Mouse (Mus musculus) limb, embryonic 13.5 days (tissue): ENCODE measurements at regions not wholly inside any gene's neighbourhood (a gene's known extent, or its start where the extent isn't known, plus 50 kb on each side); places are given as distances from the start of the nearest gene placed in this dataset.

Experiments used
- ATAC-seq: fragments of 200-750 bp; cut with Nextera tagmentation; 2 replicates; pipeline ENCODE4 v1.8.0; 2017; ENCODE audit warnings: low read depth, moderate number of reproducible peaks, moderate TSS enrichment; ENCODE audit not compliant: low FRiP score
- H3K27ac ChIP-seq: fragments of 300-500 bp; sonication (generic); 2 replicates; pipeline ENCODE4 v1.5.1; 2015; ENCODE audit warnings: inconsistent platforms, mild to moderate bottlenecking, moderate library complexity
- H3K27me3 ChIP-seq: fragments of 300-500 bp; sonication (generic); 2 replicates; pipeline ENCODE4 v1.6.1; 2015; ENCODE audit warnings: mild to moderate bottlenecking, inconsistent platforms
- H3K36me3 ChIP-seq: fragments of 300-500 bp; sonication (generic); 2 replicates; pipeline ENCODE4 v1.6.1; 2015; ENCODE audit warnings: inconsistent platforms, mild to moderate bottlenecking, moderate library complexity
- H3K4me1 ChIP-seq: fragments of 300-500 bp; sonication (generic); 2 replicates; pipeline ENCODE4 v1.6.1; 2015; ENCODE audit warnings: inconsistent platforms
- H3K4me2 ChIP-seq: fragments of 300-500 bp; sonication (generic); replicated peaks from 2 replicates; pipeline ENCODE4 v1.6.1; 2015; ENCODE audit warnings: inconsistent platforms, mild to moderate bottlenecking, moderate library complexity
- H3K4me3 ChIP-seq: fragments of 300-500 bp; sonication (generic); 2 replicates; pipeline ENCODE4 v1.5.1; 2015; ENCODE audit warnings: moderate library complexity, mild to moderate bottlenecking, inconsistent platforms
- H3K9ac ChIP-seq: fragments of 300-500 bp; sonication (generic); 2 replicates; pipeline ENCODE4 v1.6.1; 2015; ENCODE audit warnings: mild to moderate bottlenecking, inconsistent platforms
- H3K9me3 ChIP-seq: fragments of 300-500 bp; sonication (generic); 2 replicates; pipeline ENCODE4 v1.6.1; 2016; ENCODE audit warnings: inconsistent platforms
- WGBS: fragments of 180-500 bp; shearing (Covaris S2); methylation state at CpG from one replicate; pipeline ENCODE4 v1.1.7; 2015; 5-methylcytosine and 5-hydroxymethylcytosine counted together

DNA sequence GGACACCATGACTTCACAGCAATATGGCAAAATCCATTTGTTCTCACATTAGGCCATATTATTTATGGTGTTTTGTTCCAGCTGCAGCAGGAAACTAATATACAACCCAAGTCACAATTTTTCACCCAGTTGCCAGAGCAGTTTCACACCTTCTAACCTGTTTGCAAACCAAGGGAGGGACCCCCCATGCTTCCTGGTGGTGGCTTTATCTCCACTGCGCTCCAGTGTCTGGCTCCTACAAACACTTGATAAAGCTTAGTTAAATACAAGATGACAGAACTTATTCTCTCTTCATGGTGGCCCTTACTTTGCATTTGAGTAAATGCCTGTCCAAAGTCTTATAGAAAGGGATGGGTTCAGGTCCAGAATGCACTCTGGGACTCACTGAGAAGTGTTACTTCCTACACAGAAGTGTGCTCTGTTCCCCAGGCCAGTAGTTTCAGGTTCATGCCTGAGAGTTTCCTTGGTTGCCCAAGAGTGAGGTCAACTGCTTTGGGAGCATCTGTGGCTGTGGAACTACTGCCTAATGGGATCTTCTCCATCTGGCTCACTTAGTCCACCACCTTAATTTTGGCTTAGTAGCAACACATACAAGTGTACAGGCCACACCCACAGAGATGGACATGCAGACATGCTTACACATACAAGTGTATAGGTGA is 186.9 kb downstream of the Rnf152 start:
- Histone ChIP-seq H3K36me3 (no peaks in the 10 kb centered on the region), H3K4me3 (no peak overlapping the region), H3K27me3 (no peaks in the 10 kb centered on the region), H3K4me1 (no peaks in the 10 kb centered on the region), H3K9me3 (no peaks in the 10 kb centered on the region), H3K27ac (no peak overlapping the region), H3K4me2 (no peak overlapping the region), H3K9ac (no peak overlapping the region)
- no peak for ATAC-seq
- 80% methylated on average over 1 of the region's 1 CpGs for WGBS

- Histone ChIP-seq H3K9me3 (no peaks in the 10 kb centered on the region), H3K27me3 (no peaks in the 10 kb centered on the region), H3K27ac (no peak overlapping the region), H3K4me1 (no peaks in the 10 kb centered on the region), H3K9ac (no peak overlapping the region), H3K4me2 (no peak overlapping the region), H3K36me3 (no peaks in the 10 kb centered on the region), H3K4me3 (no peak overlapping the region)
- WGBS, result 74% methylated on average over 1 of the region's 1 CpGs
- no peak for ATAC-seq
Observed at GRCm38 (mm10) chr1:105168808-105169207, 187.7 kb downstream of the Rnf152 start.

- Histone ChIP-seq H3K9ac (no peak overlapping the region), H3K27ac (no peak overlapping the region), H3K4me3 (no peak overlapping the region), H3K4me2 (no peak overlapping the region), H3K27me3 (no peaks in the 10 kb centered on the region), H3K9me3 (no peaks in the 10 kb centered on the region), H3K4me1 (no peaks in the 10 kb centered on the region), H3K36me3 (no peaks in the 10 kb centered on the region)
- ATAC-seq, result no peak
- 70% methylated on average over 2 of the region's 2 CpGs for whole genome bisulfite sequencing
Observed at GRCm38 (mm10) chr1:105157459-105158124, 198.9 kb downstream of the Rnf152 start.

GRCm38 (mm10) chr1:105152175-105152828 is 204.2 kb downstream of the Rnf152 start:
- Histone ChIP-seq H3K27me3 (no peaks in the 10 kb centered on the region), H3K36me3 (no peaks in the 10 kb centered on the region), H3K4me3 (no peak overlapping the region), H3K9ac (no peak overlapping the region), H3K4me2 (no peak overlapping the region), H3K27ac (no peak overlapping the region), H3K9me3 (no peaks in the 10 kb centered on the region), H3K4me1 (no peaks in the 10 kb centered on the region)
- WGBS, result 85% methylated on average over 6 of the region's 6 CpGs
- ATAC-seq, result no peak

DNA sequence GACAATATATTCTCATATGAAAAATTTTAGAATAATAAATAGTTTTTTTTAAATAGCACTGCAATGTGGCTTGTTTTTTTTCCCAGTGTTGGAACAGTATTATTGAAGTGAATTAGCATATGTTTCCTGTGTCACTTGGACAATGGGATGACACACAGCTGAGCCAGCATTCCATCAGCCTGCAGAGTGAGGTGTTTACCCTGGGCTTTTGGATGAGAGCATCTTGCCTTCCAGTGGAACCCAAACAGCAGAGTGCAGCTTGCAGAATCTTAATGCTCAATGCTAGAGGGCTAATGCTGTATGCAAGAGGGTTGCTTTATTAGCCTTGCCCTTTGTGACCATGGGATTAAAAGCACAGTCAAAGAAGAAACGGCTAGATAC is 205.1 kb downstream of the Rnf152 start:
- no peaks in the 10 kb centered on the region for H3K27me3 ChIP-seq
- no peaks in the 10 kb centered on the region for H3K4me1 ChIP-seq
- 60% methylated on average over 1 of the region's 1 CpGs for WGBS
- no peak for ATAC-seq
- no peaks in the 10 kb centered on the region for H3K36me3 ChIP-seq
- H3K4me2 ChIP-seq, result no peak overlapping the region
- H3K9ac ChIP-seq, result no peak overlapping the region
- H3K27ac ChIP-seq, result no peak overlapping the region
- no peaks in the 10 kb centered on the region for H3K9me3 ChIP-seq
- H3K4me3 ChIP-seq, result no peak overlapping the region

DNA sequence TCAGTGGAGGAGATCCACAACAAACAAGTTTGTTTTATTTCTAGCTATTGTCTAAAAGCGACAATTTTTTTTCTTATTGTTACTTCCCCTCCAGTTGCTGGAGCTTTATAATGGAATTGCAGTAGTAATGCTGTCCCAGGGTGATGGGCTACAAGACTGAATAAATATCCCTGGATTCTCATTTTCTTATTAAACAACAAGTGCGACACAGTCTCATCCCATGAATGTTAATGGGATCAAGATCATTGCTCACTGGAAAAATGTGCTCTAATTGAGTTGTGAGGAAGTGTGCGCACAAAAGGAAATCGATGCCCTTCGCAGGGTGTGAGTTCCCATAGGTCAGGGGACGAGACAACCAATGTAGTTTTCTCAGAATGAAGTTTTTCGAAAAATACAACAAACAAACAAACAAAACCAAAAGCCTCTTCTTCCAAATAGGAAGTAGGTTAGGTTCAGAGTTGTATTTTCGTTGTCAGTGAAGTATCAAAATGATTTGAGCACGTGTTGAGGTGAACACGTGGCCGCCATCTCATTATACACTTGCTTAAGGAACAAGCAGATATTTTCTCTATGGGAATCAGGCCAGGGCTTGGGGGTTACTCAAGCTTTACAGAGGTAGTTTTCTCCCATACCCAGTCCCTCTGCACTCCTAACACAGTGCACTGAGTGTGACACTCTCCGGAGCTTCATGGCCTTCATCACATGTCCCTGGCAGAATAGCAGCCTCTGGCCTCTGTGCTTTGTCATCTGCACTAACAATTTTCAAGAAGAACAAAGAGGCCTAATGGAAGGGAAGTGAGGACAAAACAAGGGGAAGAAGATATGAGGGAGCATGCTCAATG is 205.7 kb downstream of the Rnf152 start:
- no peaks in the 10 kb centered on the region for H3K27me3 ChIP-seq
- no peak for ATAC-seq
- H3K9ac ChIP-seq, result no peak overlapping the region
- H3K9me3 ChIP-seq, result no peaks in the 10 kb centered on the region
- H3K27ac ChIP-seq, result no peak overlapping the region
- H3K36me3 ChIP-seq, result no peaks in the 10 kb centered on the region
- no peak overlapping the region for H3K4me2 ChIP-seq
- H3K4me1 ChIP-seq, result no peaks in the 10 kb centered on the region
- WGBS, result 88% methylated on average over 12 of the region's 12 CpGs
- no peak overlapping the region for H3K4me3 ChIP-seq

DNA sequence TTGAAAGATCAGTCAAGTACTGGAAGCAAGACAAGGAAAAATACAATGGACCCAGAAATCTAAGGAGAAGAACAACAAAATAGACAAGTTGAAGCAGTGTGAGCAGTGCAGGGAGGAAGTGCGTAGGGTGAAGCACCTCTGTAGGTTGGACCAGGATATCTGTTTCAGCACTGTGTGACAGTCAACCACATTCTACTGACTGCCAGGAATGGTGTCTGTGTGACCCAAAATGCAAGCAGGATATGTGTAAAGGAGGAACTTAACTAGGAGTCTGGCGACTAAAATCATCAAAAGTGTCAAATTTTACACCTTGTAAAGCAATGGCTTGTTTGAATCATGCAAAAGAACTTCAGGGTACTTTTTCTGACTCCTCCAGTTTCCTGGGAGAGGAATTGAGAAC is 207.7 kb downstream of the Rnf152 start:
- Histone ChIP-seq H3K27ac (no peak overlapping the region), H3K4me1 (no peaks in the 10 kb centered on the region), H3K9me3 (no peaks in the 10 kb centered on the region), H3K4me3 (no peak overlapping the region), H3K36me3 (no peaks in the 10 kb centered on the region), H3K27me3 (no peaks in the 10 kb centered on the region), H3K4me2 (no peak overlapping the region), H3K9ac (no peak overlapping the region)
- 72% methylated on average over 2 of the region's 2 CpGs for WGBS
- no peak for ATAC-seq

DNA sequence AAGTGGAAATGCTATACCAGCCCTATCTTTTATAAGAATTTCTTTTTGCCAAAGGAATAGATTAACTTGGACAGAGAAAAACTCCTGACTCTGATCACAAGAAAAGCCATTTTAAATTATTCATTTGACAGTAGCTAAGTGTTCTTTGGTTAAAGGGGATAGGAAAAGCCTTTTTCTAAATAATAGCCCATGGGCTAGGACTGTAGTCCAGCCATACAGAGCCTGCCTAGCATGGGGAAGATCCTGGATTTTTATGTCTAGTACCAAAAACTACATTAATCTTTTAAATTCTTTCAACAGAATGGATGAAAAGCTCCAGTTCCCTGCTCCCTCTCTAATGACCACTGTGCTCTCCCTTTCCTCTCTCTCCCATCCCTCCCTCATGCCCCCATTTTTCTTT is 208.5 kb downstream of the Rnf152 start:
- H3K4me2 ChIP-seq, result no peak overlapping the region
- no peak overlapping the region for H3K27ac ChIP-seq
- H3K4me3 ChIP-seq, result no peak overlapping the region
- no peaks in the 10 kb centered on the region for H3K9me3 ChIP-seq
- H3K4me1 ChIP-seq, result no peaks in the 10 kb centered on the region
- no peak overlapping the region for H3K9ac ChIP-seq
- ATAC-seq, result no peak
- H3K27me3 ChIP-seq, result no peaks in the 10 kb centered on the region
- no peaks in the 10 kb centered on the region for H3K36me3 ChIP-seq

DNA sequence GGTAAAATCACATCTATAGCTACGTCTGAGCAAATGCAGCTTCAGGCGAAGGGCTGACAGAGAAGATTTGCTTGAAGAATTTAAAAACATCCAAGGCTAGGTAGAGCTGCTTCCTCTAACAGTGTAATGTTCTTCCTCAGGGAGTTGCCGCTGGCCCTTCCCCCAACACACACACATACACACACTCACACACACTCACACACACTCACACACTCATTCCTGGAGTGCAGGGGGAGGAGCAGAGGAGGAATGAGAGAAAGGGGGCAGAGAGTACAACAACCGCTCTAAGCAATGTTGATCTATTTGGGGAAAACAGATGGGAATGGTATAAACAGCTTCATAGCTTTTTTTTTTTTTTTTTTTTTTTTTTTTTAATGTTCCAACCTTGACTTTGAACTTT is 232.6 kb downstream of the Rnf152 start:
- ATAC-seq, result no peak
- no peak overlapping the region for H3K9ac ChIP-seq
- no peaks in the 10 kb centered on the region for H3K4me1 ChIP-seq
- no peak overlapping the region for H3K4me3 ChIP-seq
- H3K36me3 ChIP-seq, result no peaks in the 10 kb centered on the region
- H3K4me2 ChIP-seq, result no peak overlapping the region
- H3K27ac ChIP-seq, result no peak overlapping the region
- 57% methylated on average over 4 of the region's 4 CpGs for WGBS
- no peaks in the 10 kb centered on the region for H3K27me3 ChIP-seq
- no peaks in the 10 kb centered on the region for H3K9me3 ChIP-seq

- Histone ChIP-seq H3K4me3 (no peak overlapping the region), H3K27ac (no peak overlapping the region), H3K27me3 (no peaks in the 10 kb centered on the region), H3K4me2 (no peak overlapping the region), H3K9me3 (no peaks in the 10 kb centered on the region), H3K4me1 (no peaks in the 10 kb centered on the region), H3K9ac (no peak overlapping the region), H3K36me3 (no peaks in the 10 kb centered on the region)
- no peak for ATAC-seq
- 79% methylated on average over 2 of the region's 2 CpGs for WGBS
Observed at GRCm38 (mm10) chr1:105117888-105118287, 238.6 kb downstream of the Rnf152 start.

GRCm38 (mm10) chr1:105116231-105116630 is 240.3 kb downstream of the Rnf152 start:
- Histone ChIP-seq H3K9me3 (no peaks in the 10 kb centered on the region), H3K4me1 (peaks cover 3% of the 10 kb centered on the region; the same call in 1 of the 2 replicates), H3K4me2 (no peak overlapping the region), H3K4me3 (no peak overlapping the region), H3K27me3 (no peaks in the 10 kb centered on the region), H3K36me3 (no peaks in the 10 kb centered on the region), H3K27ac (no peak overlapping the region), H3K9ac (no peak overlapping the region)
- no peak for ATAC-seq
- 43% methylated on average over 3 of the region's 3 CpGs for WGBS

DNA sequence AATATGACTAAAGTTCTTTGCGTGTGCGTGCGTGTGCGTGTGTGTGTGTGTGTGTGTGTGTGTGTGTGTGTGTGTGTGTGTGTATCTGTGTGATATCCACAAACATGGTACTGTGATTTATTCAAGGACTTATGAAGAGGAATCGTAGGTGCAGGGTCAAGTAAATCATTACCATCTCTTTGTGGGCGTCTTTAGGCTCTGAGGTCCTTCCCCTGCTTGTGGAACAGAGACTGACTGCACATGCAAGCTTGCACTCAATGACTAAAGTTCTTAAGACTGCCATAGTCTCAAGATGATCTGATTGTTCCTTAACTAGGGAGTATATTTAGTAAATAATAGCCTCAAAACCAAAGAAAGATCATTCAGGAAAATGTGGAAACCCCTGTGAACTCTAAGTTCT is 241.1 kb downstream of the Rnf152 start:
- Histone ChIP-seq H3K27me3 (no peaks in the 10 kb centered on the region), H3K9me3 (no peaks in the 10 kb centered on the region), H3K27ac (no peak overlapping the region), H3K4me1 (peaks cover 5% of the 10 kb centered on the region; the same call in 1 of the 2 replicates), H3K4me3 (no peak overlapping the region), H3K9ac (no peak overlapping the region), H3K36me3 (no peaks in the 10 kb centered on the region), H3K4me2 (no peak overlapping the region)
- no peak for ATAC-seq
- WGBS, result 91% methylated on average over 6 of the region's 6 CpGs
